Mouse (Mus musculus) regulatory T cell (primary cell): ENCODE results near the gene Abhd6.

ENCODE experiments used
- in situ Hi-C: fragments of 300-600 bp; cut with MboI, MseI; formaldehyde crosslinking; loops from one replicate; pipeline ENCODE4 v1.15.1; 2025; ENCODE audit warnings: high pct_unique_total_duplicates

Gene Abhd6

DNA sequence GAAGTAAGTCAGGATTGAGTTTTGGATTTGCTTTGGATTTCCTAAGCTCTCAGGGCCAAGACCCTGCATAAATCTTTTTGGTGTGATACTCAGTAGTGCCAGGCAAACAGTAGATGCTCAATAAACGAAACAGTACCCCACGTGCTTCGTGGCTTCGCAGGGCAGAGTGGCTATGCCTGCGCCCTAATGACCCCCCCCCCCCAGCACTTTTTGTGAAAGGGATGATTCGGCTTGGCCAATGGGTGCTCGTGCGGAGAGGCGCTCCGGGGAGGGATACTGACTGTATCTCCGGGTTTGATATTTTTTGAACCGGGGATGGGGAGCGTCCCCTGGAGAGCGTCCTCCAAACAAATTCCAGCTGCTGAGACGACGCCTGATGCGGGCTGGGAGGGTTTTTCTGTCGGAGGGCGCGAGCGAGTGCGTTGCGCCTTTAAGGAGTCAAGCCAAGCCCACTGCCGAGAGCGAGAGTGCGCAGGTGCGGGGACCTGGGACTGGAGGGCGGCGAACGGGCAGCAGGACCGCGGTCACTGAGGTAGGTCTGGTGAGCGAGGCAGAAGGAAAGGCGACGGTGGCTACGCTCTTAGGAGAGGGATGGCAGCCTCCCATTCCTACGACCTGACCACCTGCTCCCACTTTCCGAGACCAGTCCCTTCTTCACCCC is at the start of gene Abhd6:
Abhd6 (plus strand) TSS at position 471 of the 661 bp plus-strand sequence.
- in situ Hi-C loops: loop anchor here (5.0 kb wide), 1 partner anchor 40 kb away; no protein-coding TSS in a partner anchor

DNA sequence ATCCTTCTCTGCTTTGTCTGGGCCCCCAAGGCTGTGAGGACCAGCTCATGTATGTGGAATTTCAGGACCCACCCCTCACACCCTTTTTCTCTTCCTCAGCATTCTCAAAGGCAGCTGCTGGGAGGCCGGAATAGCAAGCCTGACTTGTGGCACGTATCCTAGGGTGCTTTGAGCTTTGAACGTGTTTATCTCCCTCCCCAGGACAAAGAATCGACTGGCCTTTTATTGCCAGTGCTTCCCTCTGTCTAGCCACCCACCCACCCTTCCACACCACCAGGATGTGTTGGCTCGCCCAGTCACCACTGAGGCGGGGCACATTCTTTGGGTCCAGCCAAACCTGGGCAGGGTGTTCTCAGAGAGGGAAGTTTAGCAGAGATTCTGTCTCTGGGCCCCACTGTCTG is 48.6 kb upstream of the Abhd6 start:
- in situ Hi-C loops: loop anchor here (25.0 kb wide), 1 partner anchor 383 kb away; no protein-coding TSS in a partner anchor

DNA sequence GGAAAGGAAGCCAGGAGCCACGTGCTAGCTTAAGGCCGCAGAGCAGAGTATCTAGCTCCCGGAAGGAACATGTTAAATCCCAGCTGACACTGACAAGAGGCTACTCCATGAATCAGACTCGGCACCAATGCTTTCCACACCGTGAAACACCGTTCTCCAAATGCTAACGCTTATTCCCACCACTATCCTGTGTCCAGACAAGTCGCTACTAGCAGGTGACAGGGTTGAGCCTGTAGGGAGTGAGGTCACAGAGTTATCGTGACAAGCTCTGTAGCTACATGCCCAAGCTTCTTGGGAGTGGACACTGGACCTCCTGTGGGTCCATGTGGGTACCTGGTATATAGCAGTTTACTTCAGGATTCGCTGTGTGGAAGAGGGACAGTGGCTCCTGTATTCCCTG is 46.3 kb upstream of the Abhd6 start:
- in situ Hi-C loops: loop anchor here (25.0 kb wide), 1 partner anchor 381 kb away; no protein-coding TSS in a partner anchor

GRCm38 (mm10) chr14:7957049-7957448 is 45.7 kb upstream of the Abhd6 start, which contains the start of gene Gm45521:
Gene Gm45521 (plus strand): TSS chr14:7957288.
- in situ Hi-C loops: loop anchor here (25.0 kb wide), 1 partner anchor 380 kb away; no protein-coding TSS in a partner anchor

GRCm38 (mm10) chr14:7960616-7961015 is 42.1 kb upstream of the Abhd6 start:
- in situ Hi-C loops: loop anchor here (5.0 to 25.0 kb wide), 3 partner anchors 42 to 377 kb away; partner anchors contain the start of gene Abhd6

GRCm38 (mm10) chr14:7961714-7962113 is 41.0 kb upstream of the Abhd6 start:
- in situ Hi-C loops: loop anchor here (5.0 to 25.0 kb wide), 3 partner anchors 41 to 376 kb away; partner anchors contain the start of gene Abhd6

DNA sequence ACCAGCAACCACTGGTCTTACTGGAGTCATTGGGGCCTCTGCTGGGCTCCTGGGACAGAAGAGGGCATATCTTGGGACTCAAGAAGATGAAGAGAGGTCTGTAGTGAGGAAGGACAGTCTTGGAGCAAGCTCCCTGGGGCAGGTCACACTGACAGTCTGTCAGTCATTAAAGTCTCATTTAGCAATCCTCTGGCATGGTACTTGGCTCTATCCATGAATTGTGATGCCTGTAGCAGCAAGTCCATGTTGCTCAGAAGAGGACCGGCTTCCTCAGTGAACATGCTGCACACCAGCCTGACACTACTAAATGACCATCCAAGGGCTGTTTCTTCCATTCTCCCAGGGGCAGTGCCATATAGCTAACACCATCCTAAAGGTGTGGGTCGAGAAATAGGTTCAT is 40.1 kb upstream of the Abhd6 start:
- in situ Hi-C loops: loop anchor here (5.0 to 25.0 kb wide), 3 partner anchors 40 to 375 kb away; partner anchors contain the start of gene Abhd6

DNA sequence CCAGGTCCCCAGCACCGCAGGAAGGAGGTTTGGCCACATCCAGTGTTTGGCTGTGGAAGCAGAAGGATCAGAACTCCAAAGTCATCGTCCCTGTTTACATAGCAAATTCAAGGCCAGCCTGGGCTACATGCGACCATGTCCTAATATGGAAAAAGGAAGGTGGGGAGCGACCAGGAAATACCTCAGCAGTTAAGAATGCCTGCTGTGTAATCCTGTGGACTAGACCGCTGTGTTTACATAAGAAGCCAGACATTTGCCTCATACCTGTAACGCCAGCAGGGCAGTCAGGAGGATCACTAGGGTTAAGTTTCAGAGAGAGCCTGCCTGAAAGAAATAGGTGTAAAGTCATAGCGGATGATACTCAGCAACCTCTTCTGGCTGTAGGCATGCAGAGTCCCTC is 39.5 kb upstream of the Abhd6 start:
- in situ Hi-C loops: loop anchor here (5.0 to 25.0 kb wide), 3 partner anchors 39 to 374 kb away; partner anchors contain the start of gene Abhd6

DNA sequence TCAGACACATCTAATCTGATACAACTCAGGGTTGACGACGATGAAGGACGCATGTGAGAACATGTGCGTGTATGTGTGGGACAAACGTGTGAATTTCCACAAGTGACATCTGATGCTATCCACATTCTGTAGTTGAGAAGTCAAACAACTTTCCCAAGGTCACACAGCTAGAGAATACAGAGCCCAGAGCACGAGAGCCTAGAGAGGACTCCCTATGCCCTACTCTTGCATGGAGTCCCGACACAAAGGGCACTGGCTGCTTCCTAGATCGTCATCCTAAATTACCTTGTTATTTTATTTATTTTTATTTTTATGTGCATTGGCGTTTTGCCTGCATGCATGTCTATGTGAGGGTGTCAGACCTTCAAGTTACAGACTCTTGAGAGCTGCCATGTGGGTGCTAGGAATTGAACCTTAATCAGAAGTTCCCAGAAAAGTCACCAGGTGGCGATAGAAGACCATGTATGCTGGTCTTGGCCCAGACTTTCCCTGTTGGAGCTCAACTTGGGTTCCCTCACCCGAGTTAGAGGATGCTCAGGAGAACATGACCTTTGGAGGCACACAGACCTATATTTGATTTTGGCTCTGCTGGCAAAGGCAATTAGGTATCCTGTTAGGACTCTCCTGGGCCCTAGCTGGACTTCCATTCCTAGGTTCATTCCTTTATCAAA is 38.3 kb upstream of the Abhd6 start:
- in situ Hi-C loops: loop anchor here (5.0 to 25.0 kb wide), 3 partner anchors 38 to 373 kb away; partner anchors contain the start of gene Abhd6

GRCm38 (mm10) chr14:7971889-7972493 is 30.7 kb upstream of the Abhd6 start:
- in situ Hi-C loops: loop anchor here (25.0 kb wide), 1 partner anchor 365 kb away; no protein-coding TSS in a partner anchor

DNA sequence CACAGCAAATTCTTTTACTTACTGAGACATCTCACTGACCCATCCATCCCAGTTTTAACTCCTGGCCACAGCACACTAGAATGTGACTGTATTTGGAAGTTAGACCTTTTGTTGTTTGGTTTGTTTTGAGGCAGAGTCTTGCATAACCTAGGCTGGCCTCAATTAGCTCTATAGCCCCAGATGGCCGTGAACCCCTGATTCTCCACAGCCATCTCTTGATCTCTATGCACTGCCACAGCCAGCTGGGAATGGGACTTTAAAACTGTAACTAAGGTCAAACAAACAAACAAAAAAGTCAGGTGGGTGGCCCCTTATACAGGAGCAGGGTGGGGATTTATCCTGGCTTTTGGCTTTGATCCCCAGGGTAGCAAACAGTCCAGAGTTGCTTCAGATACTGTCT is 28.1 kb upstream of the Abhd6 start:
- in situ Hi-C loops: loop anchor here (25.0 kb wide), 1 partner anchor 363 kb away; no protein-coding TSS in a partner anchor

- in situ Hi-C loops: no loop called here
Observed at GRCm38 (mm10) chr14:7975177-7975576, 27.5 kb upstream of the Abhd6 start.

DNA sequence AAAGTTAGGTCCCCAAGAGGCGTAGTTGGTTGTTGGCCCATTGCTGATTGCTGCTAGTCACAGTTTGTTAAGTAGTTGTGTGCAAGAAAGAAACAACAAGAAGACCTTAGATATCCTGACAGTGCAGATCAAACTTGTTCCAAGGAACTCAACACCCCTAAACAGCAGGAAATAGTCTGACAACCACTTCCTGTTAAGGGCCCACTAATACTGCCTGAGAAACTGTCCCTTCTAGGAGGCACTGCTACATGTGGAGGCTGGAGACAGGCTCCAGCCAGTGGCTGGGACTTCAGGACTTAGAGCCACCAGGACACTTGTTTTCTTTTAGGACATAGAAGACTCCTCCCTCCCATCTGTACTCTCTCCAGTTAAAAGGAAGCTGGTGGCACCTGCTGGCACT is 25.2 kb upstream of the Abhd6 start:
- in situ Hi-C loops: no loop called here

DNA sequence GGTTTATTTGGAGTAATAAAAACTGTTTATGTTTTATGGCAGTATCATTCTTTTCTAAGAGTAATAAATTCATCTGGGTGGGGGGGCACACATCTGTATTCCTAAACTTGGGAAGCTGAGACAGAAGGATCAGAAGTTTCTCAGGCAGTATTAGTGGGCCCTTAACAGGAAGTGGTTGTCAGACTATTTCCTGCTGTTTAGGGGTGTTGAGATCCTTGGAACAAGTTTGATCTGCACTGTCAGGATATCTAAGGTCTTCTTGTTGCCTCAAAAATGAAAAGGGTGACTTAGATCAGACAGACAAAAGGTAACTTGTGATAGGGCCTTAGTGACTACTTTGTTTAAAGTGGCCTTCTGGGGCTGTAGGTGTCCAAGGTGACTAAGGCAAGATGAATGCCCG is 24.5 kb upstream of the Abhd6 start:
- in situ Hi-C loops: no loop called here

GRCm38 (mm10) chr14:7981226-7981625 is 21.5 kb upstream of the Abhd6 start:
- in situ Hi-C loops: no loop called here

- in situ Hi-C loops: no loop called here
Observed at GRCm38 (mm10) chr14:7986913-7987312, 15.8 kb upstream of the Abhd6 start.

DNA sequence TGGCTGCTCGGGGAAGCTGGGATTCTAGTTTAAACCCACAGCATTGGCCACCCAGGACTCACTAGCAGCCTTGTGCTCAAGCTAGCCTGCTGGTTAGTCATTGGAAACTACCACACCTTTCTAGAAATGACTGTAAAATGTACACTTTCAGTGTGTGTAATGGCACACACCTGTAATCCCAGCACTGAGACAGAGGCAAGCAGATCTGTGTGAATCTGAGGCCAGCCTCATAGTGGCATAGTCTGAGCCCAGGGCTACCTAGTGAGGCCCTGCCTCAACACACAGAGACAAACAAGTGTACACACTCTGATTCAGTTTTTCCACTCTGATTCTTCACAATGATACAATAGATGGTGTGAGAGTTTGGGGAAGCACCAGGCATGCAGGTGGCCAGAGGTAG is 13.3 kb upstream of the Abhd6 start:
- in situ Hi-C loops: no loop called here

DNA sequence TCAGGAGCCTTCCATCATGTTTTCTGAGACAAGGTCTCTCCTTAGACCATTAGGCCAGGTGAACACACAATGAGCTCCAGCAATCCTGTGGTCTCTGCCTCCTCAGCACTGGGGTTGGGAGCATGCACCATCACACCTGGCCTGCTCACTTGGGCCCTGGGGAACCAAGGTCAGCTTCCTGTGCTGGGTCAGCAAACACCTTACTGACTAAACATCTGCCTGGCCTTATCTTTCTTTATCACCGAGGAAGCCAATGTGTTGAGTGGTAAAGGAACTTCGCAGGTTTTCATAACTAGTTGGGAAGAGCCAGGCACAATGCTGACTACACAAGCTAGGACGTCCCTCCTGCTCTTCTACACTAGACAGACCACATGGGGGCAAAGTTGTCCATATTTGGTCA is 12.7 kb upstream of the Abhd6 start:
- in situ Hi-C loops: no loop called here

DNA sequence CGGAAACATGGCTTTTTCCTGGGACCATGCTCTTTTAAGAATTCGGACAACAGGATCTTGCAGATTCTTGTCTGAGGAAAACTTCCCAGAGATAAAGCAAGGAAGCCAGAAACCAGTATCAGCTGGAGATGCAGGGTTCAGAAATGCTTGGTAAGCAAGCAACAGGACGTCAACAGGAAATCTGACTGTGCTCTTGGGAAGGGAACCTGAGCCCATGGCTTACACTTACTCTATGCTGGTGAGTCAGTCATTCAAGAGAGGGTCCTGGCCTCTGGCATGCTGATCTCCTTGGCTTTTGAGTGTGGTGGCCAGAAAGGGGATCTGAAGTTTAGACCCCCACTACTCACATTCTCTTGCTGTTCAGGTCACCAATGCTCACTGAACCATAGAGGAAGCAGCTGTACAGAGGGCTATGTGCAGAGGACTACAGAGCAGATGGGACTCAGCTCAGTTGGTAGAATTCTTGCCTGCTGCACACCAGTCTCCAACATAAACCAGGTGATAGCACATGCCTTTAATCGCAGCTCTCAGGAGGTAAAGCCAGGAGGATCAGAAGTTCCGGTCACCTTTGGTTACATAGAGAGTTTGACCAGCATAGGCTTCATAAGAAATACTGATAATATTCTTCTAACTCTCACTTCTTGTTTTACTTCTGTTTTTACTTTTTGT is 11.5 kb upstream of the Abhd6 start:
- in situ Hi-C loops: no loop called here

DNA sequence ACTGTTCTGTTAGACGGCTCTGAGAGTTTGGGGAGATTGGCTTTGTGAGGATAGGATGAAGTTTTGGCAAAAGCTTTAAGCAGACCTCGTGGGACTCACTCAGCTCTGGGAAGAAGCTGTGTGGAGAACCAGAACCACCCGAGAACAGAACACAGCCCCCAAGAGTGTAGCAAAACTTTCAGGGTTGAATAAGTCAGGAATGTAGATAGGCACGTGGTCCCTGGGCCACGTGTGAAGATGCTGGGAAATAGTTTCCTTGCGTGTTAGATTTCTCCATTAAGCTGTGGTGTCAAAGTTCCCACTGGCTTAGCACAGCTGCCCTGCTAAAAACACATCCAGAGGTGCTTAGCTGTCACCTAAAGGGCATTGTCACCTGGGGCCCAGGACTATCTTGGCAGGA is 10.5 kb upstream of the Abhd6 start:
- in situ Hi-C loops: no loop called here

DNA sequence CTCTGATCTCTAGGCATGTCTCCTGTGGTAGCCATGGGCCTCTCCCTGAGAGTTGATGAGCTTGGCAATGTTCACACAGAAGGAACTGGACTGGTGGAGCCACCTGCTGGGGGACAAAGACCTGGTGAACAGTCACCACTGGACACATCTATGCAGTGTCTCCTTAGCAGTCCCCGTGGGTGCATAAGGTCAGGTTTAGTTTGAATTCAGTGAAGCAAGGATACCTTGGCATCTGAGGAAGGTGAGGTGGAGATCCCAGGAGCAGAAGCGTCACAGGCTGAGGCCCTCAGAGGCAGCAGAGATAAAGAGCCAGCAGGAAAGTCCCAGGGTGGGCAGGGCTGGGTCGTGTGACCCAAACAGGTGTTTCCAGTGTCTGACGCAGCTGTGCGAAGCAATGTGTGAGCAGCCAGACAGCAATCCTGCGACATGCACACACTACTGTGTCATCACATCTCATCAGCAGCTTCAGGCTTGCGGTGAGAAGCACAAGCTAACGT is 8.4 kb upstream of the Abhd6 start, which contains the start of gene Dnase1l3:
Dnase1l3 (minus strand) TSS at position 303 of the 497 bp plus-strand sequence.
- in situ Hi-C loops: no loop called here
